ENCODE assay signal across 9 mouse cellular contexts in the genomic region with DNA sequence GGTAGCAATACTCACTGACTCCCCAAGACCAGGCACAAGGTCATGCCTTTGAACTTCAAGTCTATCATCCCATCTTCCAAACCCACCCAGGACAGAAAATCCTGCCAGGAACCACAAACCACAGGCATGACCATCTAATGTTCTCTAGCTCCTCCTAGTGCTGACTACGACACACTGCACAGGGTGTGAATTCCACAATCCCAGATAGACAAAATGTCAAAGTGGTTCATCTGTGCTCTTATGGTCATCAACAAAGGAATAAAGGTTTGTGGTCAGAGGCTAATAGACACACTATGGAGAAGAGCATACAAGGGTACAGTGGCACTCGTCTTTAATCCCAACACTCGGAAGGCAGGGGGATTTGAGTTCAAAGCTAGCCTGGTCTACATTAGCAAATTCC. TPM values are rescaled to one million over a fixed set of nuclear protein-coding genes. Genes with fewer than 3 reads are reported as not detected.
DNase-seq lines count a peak whose midpoint lies in the region; ATAC-seq lines count a peak whose summit lies in the region.
"Had no signal": no experiment of that assay in that cellular context is flagged by ENCODE, and none has a peak within 500 bp of the region (broad histone marks: within the 10 kb centered on the region; RNA-seq: fewer than 3 reads in every experiment).

No protein-coding gene starts in this region.

- peak; percentile 24 for DNase-seq in gastrocnemius, adult 18-20 months (ENCODE audit: low spot score)
- no peak for DNase-seq in gastrocnemius, postnatal 25 days
- peak; percentile 14 for DNase-seq in thymus, postnatal 0 days (ENCODE audit: low spot score)
- no peak for DNase-seq in thymus, postnatal 25 days
- peak; percentile 55 for DNase-seq in lung, postnatal 36 days
- no peak for DNase-seq in urinary bladder, postnatal 10 days (ENCODE audit: low spot score)
- DNase-seq in adrenal gland, adult 18-20 months (ENCODE audit: low spot score in 2 of 2), result no peak

- WGBS in forebrain, embryonic 15.5 days, result 73% methylated on average over 3 of the region's 3 CpGs

- ATAC-seq in forebrain, embryonic 15.5 days (replicated peaks), result peak; percentile 51; the same call in 1 of the 2 replicates

- H3K4me1 ChIP-seq in forebrain, embryonic 15.5 days, result no peaks in the 10 kb centered on the region

- H3K36me3 ChIP-seq in forebrain, embryonic 15.5 days, result peaks cover 27% of the 10 kb centered on the region

- no peak overlapping the region for H3K4me3 ChIP-seq in forebrain, embryonic 15.5 days
- H3K4me3 ChIP-seq: myocyte had no signal

- no peak overlapping the region for H3K9ac ChIP-seq in forebrain, embryonic 15.5 days (replicated peaks)

- H3K27ac ChIP-seq in forebrain, embryonic 15.5 days (replicated peaks), result no peak overlapping the region

- no peak overlapping the region for H3K4me2 ChIP-seq in forebrain, embryonic 15.5 days (replicated peaks)

- H3K27me3 ChIP-seq in forebrain, embryonic 15.5 days, result no peaks in the 10 kb centered on the region

- H3K9me3 ChIP-seq in forebrain, embryonic 15.5 days, result no peaks in the 10 kb centered on the region

RNA-seq across cellular contexts. Expression of a gene that starts 22.1 kb away (rescaled TPM):
- total RNA-seq in gastrocnemius, adult 18-20 months (2021), result 10 to 100 TPM; 12.9 to 13.0 TPM
- total RNA-seq in gastrocnemius, postnatal 25 days (2021), result 1 to 10 TPM; 4.6 to 4.9 TPM
- polyA plus RNA-seq in thymus, postnatal 0 days (2015; fragmentation: Nextera tagmentation; extraction: Ambion mirVana), result 6.2 and 6.6 TPM in 2 replicates
- polyA plus RNA-seq in forebrain, embryonic 15.5 days (2015; fragmentation: Nextera tagmentation; extraction: Ambion mirVana), result 14.1 and 18.0 TPM in 2 replicates
- total RNA-seq in adrenal gland, adult 18-20 months (2021), result 1 to 10 TPM; 3.0 to 3.3 TPM

RNA-seq across cellular contexts. Expression of a gene that starts 24.1 kb away (rescaled TPM):
- not detected for total RNA-seq in gastrocnemius, adult 18-20 months (2021)
- total RNA-seq in gastrocnemius, postnatal 25 days (2021), result not detected
- 0.39 and 0.74 TPM in 2 replicates for polyA plus RNA-seq in thymus, postnatal 0 days (2015; fragmentation: Nextera tagmentation; extraction: Ambion mirVana)
- 331 and 337 TPM in 2 replicates for polyA plus RNA-seq in forebrain, embryonic 15.5 days (2015; fragmentation: Nextera tagmentation; extraction: Ambion mirVana)
- total RNA-seq in adrenal gland, adult 18-20 months (2021), result 10 to 100 TPM; 16.3 to 29.0 TPM

RNA-seq across cellular contexts. Expression of a gene that starts 58.5 kb away (rescaled TPM):
- not detected for total RNA-seq in gastrocnemius, adult 18-20 months (2021)
- not detected for total RNA-seq in gastrocnemius, postnatal 25 days (2021)
- polyA plus RNA-seq in thymus, postnatal 0 days (2015; fragmentation: Nextera tagmentation; extraction: Ambion mirVana), result 0.37 and 0.95 TPM in 2 replicates
- 1.6 and 1.7 TPM in 2 replicates for polyA plus RNA-seq in forebrain, embryonic 15.5 days (2015; fragmentation: Nextera tagmentation; extraction: Ambion mirVana)
- total RNA-seq in adrenal gland, adult 18-20 months (2021), result not detected

RNA-seq across cellular contexts. Expression of a gene that starts 59.1 kb away (rescaled TPM):
- 10 to 100 TPM; 30.0 to 33.8 TPM for total RNA-seq in gastrocnemius, adult 18-20 months (2021)
- 10 to 100 TPM; 35.6 to 39.1 TPM for total RNA-seq in gastrocnemius, postnatal 25 days (2021)
- 63.5 and 73.6 TPM in 2 replicates for polyA plus RNA-seq in thymus, postnatal 0 days (2015; fragmentation: Nextera tagmentation; extraction: Ambion mirVana)
- 61.7 and 62.7 TPM in 2 replicates for polyA plus RNA-seq in forebrain, embryonic 15.5 days (2015; fragmentation: Nextera tagmentation; extraction: Ambion mirVana)
- total RNA-seq in adrenal gland, adult 18-20 months (2021), result 10 to 100 TPM; 69.9 to 77.6 TPM

Comparison
In these comparisons a context has a peak if more than half of its experiments do, and no peak if none do; other contexts are left out.
1. DNase-seq: peak in gastrocnemius, adult 18-20 months (single experiment), thymus, postnatal 0 days (single experiment) and lung, postnatal 36 days (single experiment); none in gastrocnemius, postnatal 25 days (single experiment), thymus, postnatal 25 days (single experiment), urinary bladder, postnatal 10 days (single experiment) and adrenal gland, adult 18-20 months (0 of 2).
2. RNA of a gene that starts 24.1 kb away (total RNA-seq): 16.3 to 29.0 TPM in adrenal gland, adult 18-20 months; not detected in gastrocnemius, adult 18-20 months and not detected in gastrocnemius, postnatal 25 days; every median in the first group is over 10 times any median in the second.